Mouse (Mus musculus): ENCODE measurements around the gene Apobec3. TPM values are rescaled to one million over a fixed set of nuclear protein-coding genes. Genes with fewer than 3 reads are reported as not detected.
"Not testable (repeated sequence)": the region's sequence is repeated elsewhere in the genome, so short reads cannot be mapped to it uniquely, and the experiment has no call there.

Apobec3 gene
- total RNA-seq, 2 experiments from 2014 or later: 12.8 to 13.0 TPM

DNA sequence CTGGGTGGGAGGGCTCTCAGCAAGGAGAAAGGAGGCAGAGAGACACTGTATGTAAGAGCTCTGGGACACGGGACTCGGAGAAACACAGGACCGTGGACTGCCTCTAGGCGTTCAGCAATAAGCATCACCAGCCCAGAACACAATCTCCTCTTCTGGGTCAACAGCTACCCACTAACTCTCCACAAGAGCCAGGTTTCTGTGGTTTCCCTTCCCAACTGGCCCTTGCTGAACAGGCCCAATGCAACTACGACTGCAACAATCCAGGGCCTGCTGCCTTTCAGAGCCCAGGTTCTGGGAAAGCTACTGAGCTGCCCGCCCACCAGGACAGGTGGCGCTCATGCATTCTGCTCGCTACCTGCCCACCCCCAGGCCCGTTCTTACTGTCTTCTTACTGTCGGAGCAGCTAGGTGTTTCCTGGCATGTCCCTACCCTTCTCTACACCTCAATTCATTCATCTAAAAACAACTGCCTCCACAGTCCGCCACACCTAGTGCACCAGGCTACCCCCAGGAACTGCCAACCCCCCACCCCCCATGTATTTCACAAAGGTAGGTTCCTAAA, 35.5 kb downstream of the Apobec3 start:
- no peak for DNase-seq (ENCODE audit: low spot score in 2 of 2)

DNA sequence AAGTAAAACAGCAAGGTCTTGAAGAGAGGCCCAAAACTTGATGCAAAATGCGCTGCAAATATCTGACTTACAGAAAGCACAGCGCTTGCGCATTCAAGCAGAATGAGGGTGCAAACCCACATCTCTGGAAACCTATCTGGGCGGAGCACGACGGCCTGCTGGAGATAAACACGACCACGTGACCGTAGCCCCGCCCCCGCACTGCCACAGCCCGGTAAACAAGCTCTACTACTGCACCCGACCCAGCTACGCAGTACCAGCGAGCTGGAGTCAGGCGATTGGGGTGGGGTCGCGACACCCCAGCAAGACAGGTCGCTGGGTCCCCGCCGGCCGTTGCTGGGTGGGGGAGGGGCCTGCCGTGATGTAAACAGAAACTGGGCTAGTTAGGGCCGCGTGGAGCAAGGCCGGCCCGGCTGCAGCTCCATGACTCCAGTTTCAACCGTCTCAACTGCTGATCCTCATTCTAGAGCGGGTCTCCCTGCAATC, 36.2 kb downstream of the Apobec3 start:
- DNase-seq (ENCODE audit: low spot score in 2 of 2): peak; percentile 91 to 94

DNA sequence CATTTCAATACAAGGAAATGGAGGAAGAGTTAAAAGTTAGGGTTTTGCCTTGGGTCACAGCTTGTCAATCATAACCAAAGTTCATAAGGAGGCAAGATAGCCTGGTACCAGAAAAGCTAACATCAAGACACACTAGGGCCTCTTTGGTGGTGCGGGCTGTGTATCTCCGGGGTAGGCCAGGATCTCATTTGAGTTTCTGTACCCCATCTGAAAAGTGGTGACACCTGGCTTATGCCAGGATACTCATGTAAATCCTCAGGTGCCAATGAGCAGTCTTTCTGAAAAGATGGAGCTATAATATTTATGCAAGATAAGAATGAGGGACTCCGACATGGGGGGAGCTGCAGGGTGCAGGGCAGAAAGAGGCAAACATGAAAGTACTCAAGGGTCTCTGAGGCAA, 36.9 kb downstream of the Apobec3 start:
- DNase-seq (ENCODE audit: low spot score in 2 of 2): no peak

DNA sequence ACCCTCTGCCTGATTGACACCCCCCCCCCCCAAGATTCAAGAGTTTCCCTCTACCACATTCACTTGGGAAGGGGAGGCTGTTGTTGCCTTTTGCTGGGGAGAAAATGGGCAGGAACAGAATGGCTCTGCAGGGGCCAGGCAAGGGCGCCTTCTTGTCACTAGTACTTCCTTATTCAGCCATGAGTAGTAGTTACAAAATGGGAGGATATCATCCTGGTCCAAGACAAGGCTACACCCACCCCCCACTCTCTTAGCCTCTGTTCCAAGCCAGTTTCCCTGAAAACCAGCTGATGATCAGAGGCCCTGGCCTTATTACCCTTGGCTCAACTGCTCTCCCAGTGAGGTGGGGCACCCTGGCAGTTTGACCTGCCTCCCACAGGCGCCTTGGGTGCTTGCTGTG, 37.3 kb downstream of the Apobec3 start:
- no peak for DNase-seq (ENCODE audit: low spot score in 2 of 2)

DNA sequence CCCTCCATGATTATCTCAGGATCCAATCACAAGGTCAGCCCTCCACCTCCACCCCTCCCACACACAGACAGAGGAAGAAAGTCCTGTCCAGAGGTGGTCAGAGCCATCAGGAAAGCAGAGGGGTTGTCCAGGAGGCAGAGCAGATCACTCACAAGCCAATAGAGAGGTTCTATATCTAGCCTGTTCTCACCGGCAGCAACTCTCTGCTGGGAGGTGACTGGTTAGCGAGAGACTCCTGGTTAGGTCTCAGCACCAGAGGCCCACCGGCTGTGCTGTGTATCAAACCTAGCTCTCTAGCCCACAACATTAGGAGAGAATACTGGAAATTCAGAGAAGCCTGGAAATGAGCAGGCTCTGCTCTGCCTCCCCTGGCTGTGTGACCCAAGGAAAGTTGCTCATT, 38.3 kb downstream of the Apobec3 start:
- no peak for DNase-seq (ENCODE audit: low spot score in 2 of 2)

DNA sequence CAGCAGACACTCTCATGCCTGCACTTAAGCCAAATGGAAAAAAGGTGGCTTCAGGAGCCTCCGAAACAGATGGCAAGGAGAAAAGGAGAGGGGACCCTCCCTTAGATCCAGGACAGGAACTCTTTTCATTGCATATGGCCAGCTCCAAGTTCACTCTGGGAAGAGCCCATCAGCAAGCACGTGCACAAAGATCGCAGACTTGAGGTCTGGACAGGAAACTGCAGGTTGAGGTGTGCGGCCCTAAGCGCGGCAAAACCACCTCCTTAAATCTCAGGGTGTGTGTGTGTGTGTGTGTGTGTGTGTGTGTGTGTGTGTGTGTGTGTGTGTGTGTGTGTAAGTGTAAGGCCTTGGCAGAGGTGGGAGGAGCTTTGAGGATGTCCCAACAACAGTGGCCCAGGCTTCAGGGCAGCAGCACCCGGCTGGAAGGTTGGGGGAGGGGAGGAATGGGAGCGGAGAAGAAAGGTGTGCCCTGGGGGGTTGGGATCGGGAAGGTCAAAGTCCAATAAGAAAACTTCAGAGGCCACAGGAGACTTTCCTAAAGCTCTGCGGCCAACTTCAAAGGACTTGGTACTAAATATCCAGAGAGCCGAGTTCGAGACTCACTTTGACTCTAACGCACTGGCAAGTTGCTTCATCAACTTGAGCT, 40.2 kb downstream of the Apobec3 start:
- no peak for DNase-seq (ENCODE audit: low spot score in 2 of 2)

DNA sequence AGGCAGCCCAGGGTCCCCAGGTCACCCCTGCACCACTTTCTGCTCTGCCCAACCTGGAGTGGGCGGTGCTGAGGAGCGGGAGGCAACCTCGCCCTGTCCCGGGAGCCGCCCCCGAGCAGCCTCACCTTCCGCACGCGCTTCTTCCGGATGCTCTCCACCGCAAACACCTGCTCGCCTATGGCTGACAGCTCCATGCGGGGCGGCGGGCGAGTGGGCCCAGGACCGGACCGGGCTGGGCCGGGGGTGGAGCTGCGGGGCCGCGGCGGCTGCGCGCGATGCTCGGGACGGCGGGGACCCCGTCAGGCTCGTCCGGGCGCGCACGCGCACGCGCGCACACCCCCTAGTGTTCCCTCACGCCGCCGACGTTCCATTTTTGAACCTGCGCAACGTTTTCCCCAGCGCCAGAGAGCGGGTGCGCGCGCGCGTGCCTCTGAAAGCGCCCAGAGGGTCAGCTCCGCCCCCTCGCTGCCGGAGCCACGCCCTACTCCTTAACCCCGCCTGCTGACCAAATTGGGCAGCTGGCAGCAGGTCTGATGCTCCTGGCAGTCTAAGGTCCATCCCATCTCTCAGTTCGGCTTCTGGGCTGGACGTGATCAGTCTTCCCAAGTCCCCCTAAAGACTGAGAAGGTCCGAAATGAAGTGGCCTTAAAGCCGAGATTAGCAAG, 41.0 kb downstream of the Apobec3 start:
- peak; percentile 88 to 91 for DNase-seq (ENCODE audit: low spot score in 2 of 2)

DNA sequence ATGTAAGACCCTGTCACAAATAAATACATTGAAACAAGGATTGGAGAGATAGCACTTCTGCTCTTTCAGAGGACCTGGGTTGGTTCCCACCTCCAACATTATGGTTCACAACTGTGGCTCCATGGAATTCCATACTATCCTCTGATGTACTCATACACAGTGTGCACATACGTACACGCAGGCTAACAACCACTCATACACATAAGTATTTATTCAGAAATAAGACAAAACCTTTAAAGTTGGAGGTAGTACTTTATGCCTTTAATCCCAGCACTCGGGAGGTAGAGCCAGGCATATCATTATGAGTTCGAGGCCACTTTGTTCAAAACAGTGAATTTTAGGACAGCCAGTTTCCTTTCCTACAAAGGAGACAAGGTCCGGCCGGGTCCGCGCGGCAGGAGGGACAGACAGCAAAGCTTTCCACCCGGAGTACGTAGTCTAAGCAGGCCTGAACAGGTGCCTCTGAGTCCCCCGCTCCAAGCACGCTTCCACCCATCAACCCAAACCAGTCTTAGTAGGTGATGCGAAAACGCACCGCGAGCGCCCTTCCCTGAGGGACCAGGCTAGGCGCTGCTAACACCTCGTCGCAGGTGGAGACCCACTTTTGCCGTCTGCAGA, 41.7 kb downstream of the Apobec3 start:
- no peak for DNase-seq (ENCODE audit: low spot score in 2 of 2)

DNA sequence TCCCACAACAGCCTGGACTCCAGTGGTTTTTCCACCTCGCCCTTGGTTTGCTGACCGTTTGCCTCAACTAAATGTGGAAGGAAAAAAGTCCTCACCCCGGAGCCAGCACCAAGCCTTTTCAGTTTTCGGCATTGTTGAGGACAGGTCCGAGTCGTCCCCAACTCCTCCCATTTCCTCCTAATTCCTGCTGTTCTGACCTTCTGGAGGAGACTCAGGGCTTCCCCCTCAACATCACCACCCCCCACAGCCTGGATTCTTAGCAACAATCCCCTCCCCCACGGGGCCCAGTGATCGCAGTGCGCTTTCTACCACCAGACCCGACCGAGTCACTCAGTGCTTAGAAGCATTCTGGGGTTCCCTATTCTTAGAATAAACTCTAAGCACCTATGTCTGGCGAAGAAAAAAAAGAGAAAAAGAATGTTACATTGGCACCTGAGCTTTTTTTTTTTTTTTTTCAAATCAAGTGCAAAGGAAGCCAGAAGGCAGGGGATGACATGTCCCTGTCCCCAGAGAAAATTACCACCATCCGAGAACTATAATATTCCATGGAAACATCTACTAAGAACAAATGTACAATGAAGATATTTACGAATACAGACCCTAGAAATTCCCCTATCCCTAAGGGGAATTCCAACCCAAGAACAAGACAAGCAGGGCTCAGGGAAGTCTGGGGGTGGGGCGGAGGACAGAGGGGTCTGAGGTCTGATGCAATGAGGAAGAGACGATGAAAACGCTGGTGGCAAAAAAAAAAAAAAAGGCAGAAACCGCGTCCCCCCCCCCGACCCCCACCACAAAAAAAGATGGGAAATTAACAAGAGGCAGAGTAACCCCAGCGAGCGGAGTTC, 42.4 kb downstream of the Apobec3 start:
- DNase-seq (ENCODE audit: low spot score in 2 of 2): no peak

DNA sequence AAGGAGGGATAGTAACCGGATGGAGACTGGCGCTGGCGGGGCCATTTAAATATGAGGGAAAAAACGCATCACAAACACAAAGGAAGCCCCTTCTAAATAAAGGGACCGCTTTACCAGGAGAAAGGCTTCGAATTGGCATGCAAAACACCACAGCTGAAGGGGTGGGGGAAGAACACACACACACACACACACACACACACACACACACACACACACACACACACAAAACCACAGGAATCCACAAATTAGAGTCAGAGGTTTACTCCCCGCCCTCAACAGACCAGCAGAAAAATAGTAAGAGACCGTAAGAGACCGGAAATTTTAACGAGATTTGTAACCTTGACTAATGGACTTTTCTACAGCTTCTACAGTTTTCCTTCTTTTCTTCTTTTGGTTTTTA, 43.3 kb downstream of the Apobec3 start:
- no peak for DNase-seq (ENCODE audit: low spot score in 2 of 2)

DNA sequence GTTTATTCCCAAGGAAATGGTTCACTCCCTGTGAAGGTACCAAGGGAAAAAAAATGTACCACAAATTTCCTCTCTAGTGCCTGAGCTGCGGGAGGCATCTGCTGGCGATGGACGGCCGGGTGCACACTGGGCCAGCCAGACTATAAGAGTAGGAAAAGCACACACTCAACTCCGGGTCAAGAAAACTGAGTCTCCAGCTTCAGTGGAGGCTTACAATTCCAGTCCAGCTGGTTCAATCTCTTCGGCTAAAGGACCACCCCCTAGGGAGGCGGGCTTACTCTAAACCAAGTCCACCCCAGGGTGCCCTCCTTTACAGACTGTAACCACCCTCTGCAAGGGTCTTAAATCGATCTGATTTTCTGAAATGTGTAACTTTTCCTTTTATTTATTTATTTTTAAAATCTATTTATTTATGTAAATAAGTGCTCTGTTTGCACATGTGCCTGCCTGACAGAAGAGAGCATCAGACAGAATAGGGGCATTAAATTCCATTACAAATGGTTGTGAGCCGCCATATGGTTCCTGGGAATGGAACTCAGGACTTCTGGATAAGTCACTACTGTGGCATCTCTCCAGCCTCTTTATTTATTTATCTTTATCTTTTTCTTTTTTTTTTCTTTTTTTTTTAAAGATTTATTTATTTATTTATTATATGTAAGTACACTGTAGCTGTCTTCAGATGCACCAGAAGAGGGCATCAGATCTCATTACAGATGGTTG, 44.4 kb downstream of the Apobec3 start:
- DNase-seq (ENCODE audit: low spot score in 2 of 2): no peak

DNA sequence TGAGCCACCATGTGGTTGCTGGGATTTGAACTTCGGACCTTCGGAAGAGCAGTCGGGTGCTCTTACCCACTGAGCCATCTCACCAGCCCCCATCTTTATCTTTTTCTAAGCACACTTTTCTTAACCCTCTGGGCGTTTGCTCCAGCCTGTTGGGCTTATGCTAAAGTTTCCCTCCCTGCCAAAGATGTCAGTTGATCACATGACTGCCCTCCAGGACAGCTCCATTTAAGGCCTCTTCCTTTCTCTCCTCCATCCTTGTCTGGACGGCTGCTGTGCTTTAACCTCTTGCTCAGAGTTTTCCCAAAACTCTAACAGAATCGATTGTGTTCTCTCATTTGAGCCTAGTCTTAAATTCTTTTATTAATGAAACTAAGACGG, 44.9 kb downstream of the Apobec3 start:
- no peak for DNase-seq (ENCODE audit: low spot score in 2 of 2)

DNA sequence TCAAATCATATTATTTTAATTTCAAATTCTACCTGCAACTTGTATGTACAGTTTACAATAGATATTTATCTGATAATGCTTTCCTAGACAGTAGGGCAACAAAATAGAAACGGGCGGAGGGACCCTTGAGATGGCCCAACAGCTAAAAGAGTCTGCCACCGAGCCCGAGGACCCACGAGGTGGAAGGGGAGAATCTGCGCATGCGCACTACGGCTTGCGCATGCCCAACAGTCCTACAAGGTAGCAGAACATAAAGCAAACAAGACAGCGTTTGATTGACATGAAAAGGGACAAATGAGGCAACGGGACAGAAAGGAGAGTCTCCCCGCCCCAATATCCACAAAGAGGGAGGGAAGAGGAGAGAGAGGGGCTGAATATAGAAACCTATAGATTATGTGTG, 47.6 kb downstream of the Apobec3 start:
- no peak for DNase-seq (ENCODE audit: low spot score in 2 of 2)

DNA sequence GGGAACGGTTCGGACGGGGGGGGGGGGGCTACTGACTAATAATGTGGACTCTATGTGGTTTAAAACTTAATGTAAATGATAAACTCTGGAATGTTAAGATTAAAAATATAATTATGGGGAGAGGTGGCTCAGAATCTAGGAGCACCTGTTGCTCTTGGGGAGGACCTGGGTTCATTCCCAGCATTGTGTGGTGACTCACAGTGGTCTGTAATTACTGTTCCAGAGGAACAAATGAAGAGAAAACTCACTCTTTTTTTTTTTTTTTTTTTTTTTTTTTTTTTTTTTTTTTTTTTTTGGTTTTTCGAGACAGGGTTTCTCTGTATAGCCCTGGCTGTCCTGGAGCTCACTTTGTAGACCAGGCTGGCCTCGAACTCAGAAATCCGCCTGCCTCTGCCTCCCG, 48.0 kb downstream of the Apobec3 start:
- DNase-seq (ENCODE audit: low spot score in 2 of 2): not testable (repeated sequence)

DNA sequence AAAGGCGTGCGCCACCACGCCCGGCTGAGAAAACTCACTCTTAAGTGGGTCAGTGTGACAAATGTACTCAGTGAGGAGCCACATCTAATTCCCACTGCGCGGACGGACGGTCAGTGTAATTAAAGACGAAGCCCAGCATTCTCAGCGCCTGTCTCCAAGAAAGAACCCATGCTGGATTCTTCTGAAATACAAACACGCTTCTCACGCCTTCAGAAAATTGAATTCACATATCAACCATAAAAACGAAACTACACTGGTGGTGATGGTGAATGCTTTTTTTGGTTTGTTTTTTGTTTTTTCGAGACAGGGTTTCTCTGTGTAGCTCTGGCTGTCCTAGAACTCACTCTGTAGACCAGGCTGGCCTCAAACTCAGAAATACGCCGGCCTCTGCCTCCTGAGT, 48.5 kb downstream of the Apobec3 start:
- DNase-seq (ENCODE audit: low spot score in 2 of 2): no peak

DNA sequence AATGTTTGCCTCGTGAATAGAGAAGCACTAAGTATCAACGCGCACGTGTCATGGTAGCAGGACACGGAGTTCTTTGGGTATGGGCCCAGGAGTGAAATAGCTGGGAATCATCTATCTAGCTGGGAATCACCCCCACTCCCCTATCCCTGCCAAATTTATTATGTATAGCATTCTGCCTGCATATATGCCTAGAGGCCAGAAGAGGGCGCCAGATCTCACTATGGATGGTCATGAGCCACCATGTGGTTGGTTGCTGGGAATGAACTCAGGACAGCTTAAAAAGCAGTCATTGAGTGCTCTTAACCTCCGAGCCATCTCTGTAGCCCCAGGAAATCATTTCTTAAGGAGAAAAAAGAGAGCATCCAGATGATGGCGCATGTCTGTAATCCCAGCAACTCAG, 49.5 kb downstream of the Apobec3 start:
- DNase-seq (ENCODE audit: low spot score in 2 of 2): peak in 1 of 2 experiments; percentile 38

DNA sequence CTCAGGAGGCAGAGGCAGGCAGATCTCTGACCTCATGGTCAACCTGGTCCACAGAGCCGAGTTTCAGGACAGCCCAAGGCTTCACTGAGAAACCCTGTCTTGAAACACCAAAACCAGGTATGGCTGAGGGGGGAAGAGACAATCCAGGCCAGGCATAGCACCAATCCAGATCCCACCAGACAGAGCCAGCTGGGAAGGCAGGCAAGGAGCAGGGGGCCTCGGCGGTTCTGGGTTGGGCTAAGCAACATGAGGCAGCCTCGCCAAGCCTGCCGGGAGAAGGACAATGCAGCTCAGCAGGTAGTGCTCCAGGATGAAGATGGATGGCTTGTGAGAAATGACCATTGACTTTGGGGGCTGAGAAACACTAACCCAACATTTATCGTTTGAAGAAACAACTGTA, 51.1 kb downstream of the Apobec3 start:
- DNase-seq (ENCODE audit: low spot score in 2 of 2): no peak

DNA sequence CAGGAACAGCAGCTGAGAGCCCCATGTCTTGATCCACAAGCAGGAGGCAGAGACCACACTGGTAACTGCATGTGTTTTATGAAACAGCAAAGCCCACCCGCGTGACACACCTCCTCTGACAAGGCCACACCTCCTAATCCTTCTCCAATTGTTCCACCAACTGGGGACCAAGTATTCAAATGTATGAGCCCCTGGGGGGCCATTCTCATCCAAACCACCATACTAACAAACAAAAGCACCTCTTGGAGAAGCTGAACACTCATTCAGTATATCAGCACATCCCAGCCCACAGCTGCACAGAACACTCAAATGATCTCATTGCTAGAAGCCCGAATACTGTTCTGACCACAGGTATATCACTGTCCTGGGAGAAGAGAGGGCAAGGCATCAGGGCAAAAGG, 52.1 kb downstream of the Apobec3 start:
- DNase-seq (ENCODE audit: low spot score in 2 of 2): no peak

DNA sequence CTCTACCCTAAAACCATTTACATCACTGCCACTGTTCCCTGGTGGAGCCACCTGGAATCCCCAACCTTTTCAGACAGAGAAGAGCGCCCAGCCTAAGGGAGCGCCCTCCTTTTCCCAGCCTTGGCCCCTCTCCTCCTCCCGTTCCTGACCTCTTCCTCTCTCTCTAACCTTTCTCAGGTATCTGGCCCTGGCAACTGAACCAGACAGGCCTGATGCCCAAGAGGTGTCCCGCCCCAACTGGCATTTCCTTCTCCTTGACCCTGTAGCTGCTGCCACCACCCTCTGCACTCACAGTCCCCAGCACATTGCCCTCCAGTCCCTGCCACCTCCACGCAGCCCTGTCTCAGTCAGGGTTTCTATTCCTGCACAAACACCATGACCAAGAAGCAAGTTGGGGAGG, 53.5 kb downstream of the Apobec3 start:
- no peak for DNase-seq (ENCODE audit: low spot score in 2 of 2)

DNA sequence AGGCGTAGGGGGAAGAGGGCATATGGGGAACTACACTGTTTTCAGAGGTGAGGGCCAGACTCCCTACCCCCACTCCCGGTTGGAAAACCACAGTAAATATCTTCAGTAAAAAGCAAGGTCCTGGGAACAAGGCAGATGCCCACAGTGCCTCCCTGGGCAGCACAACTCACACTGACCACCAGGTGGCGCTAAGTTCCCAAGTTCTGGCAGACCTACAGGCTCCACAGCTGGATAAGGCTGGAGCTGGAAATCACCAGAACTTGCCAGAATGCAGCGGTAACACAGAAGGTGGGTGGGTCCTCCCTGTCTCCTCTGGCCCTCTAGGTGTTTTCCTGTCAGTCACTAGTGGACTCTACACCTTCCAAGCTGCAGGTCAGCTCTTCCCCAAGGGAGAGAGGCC, 54.6 kb downstream of the Apobec3 start:
- peak; percentile 94 to 96 for DNase-seq (ENCODE audit: low spot score in 2 of 2)

DNA sequence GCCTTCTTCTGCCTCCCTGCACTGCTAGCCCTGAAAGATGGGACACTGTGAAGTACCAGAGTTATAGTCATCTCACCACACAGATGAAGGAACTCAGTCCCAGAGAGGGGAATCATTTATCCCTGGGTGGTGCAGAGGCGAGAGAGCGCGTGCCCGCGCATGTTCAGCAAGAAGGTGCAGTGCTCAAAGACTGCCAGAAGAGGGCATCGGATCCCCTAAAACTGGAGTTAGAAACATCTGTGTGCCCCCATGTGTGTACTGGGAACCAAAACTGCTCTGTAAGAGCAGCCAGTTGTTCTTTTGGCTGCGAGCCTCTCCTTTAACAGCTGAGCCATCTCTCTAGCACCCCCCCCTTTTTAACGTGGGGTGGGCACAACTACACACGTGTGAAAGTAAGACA, 55.3 kb downstream of the Apobec3 start:
- peak in 1 of 2 experiments; percentile 22 for DNase-seq (ENCODE audit: low spot score in 2 of 2)

Measured in adrenal gland, adult 18-20 months (tissue).